ENCODE assay signal across 17 mouse cellular contexts in the genomic region with DNA sequence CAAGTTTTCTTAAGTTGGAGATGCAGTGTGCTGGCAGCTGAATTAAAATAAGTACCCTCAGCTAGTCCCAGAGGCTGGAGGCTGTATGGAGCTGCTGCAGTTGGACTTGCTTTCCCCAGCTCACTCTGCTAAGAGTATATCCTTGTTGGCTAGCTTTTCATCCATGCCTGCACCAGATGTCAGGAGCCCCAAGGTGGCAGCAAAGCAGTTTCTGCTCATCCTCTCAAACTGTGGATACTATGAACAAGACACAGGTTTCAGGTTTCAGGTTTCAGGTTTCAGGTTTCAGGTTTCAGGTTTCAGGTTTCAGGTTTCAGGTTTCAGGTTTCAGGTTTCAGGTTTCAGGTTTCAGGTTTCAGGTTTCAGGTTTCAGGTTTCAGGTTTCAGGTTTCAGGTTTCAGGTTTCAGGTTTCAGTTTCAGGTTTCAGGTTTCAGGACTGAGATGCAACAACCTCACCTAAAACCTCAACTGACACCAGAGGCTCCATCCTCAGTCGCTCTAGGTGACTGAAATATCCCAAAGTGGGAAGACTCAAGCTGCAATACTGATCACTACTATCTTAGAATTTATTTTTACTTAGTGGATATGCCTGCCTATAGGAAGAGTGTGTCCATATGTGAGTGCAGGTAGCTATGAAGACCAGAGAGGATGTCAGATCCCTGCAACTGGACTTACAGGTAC.
DNase-seq lines count a peak whose midpoint lies in the region; ATAC-seq and TF ChIP-seq lines count a peak whose summit lies in the region.
"Had no signal": no experiment of that assay in that cellular context is flagged by ENCODE, and none has a peak within 500 bp of the region (broad histone marks: within the 10 kb centered on the region; RNA-seq: fewer than 3 reads in every experiment).

No protein-coding gene starts in this region.

- intact Hi-C loops in gastrocnemius, adult 2 months (cut with DNase I) = no loop called here

- H3K9me3 ChIP-seq in neural tube, embryonic 11.5 days (ENCODE audit: control insufficient read depth, low read length) = no peaks in the 10 kb centered on the region
- H3K9me3 ChIP-seq in neural tube, embryonic 15.5 days (replicated peaks) = no peaks in the 10 kb centered on the region
- H3K9me3 ChIP-seq in midbrain, embryonic 14.5 days (ENCODE audit: control insufficient read depth, low read length) = no peaks in the 10 kb centered on the region
- no peaks in the 10 kb centered on the region for H3K9me3 ChIP-seq in liver, embryonic 11.5 days (ENCODE audit: control insufficient read depth, low read length)
- H3K9me3 ChIP-seq: embryonic facial prominence, embryonic 12.5 days; forebrain, embryonic 12.5 days; neural tube, embryonic 13.5 days had no signal

- no peak overlapping the region for H3K27ac ChIP-seq in gastrocnemius, adult 2 months
- H3K27ac ChIP-seq in neural tube, embryonic 11.5 days (ENCODE audit: low read depth, low read length) = no peak overlapping the region
- no peak overlapping the region for H3K27ac ChIP-seq in neural tube, embryonic 15.5 days (replicated peaks)
- no peak overlapping the region for H3K27ac ChIP-seq in cortical plate, adult 2 months (ENCODE audit: insufficient read depth, low read length)
- no peak overlapping the region for H3K27ac ChIP-seq in midbrain, embryonic 14.5 days (replicated peaks; ENCODE audit: low read depth, low read length)
- H3K27ac ChIP-seq in liver, embryonic 11.5 days (ENCODE audit: low read depth, low read length) = no peak overlapping the region
- H3K27ac ChIP-seq: embryonic facial prominence, embryonic 12.5 days; forebrain, embryonic 12.5 days; macrophage; neural tube, embryonic 13.5 days had no signal

- peak; percentile 9; the same call in 1 of the 2 replicates for TF ChIP-seq CTCF in gastrocnemius, adult 2 months (IDR thresholded peaks at IDR 0.05)
- TF ChIP-seq CTCF in cortical plate, adult 2 months (IDR thresholded peaks at IDR 0.05; ENCODE audit: extremely low read depth, insufficient read depth, low read length) = 0 out of 2 replicates have a peak, but pooled peaks have one; percentile 15

- H3K9ac ChIP-seq in neural tube, embryonic 11.5 days (ENCODE audit: low read length) = no peak overlapping the region
- no peak overlapping the region for H3K9ac ChIP-seq in neural tube, embryonic 15.5 days (replicated peaks)
- H3K9ac ChIP-seq in midbrain, embryonic 14.5 days (replicated peaks; ENCODE audit: low read length) = no peak overlapping the region
- H3K9ac ChIP-seq in liver, embryonic 11.5 days (ENCODE audit: low read depth, low read length) = no peak overlapping the region
- H3K9ac ChIP-seq: embryonic facial prominence, embryonic 12.5 days; forebrain, embryonic 12.5 days; neural tube, embryonic 13.5 days had no signal

- no peaks in the 10 kb centered on the region for H3K36me3 ChIP-seq in neural tube, embryonic 11.5 days (ENCODE audit: control insufficient read depth, insufficient read depth, low read length)
- H3K36me3 ChIP-seq in neural tube, embryonic 15.5 days = no peaks in the 10 kb centered on the region
- H3K36me3 ChIP-seq in midbrain, embryonic 14.5 days (ENCODE audit: control insufficient read depth, insufficient read depth, low read length) = no peaks in the 10 kb centered on the region
- H3K36me3 ChIP-seq in liver, embryonic 11.5 days (ENCODE audit: control insufficient read depth, insufficient read depth, low read length) = no peaks in the 10 kb centered on the region
- H3K36me3 ChIP-seq: embryonic facial prominence, embryonic 12.5 days; forebrain, embryonic 12.5 days; neural tube, embryonic 13.5 days had no signal

- WGBS in neural tube, embryonic 11.5 days = 88% methylated on average over 1 of the region's 1 CpGs
- 93% methylated on average over 1 of the region's 1 CpGs for WGBS in neural tube, embryonic 15.5 days
- WGBS in midbrain, embryonic 14.5 days = 96% methylated on average over 1 of the region's 1 CpGs
- 60% methylated on average over 1 of the region's 1 CpGs for WGBS in liver, embryonic 11.5 days

- H3K4me1 ChIP-seq in neural tube, embryonic 11.5 days (ENCODE audit: control insufficient read depth, insufficient read depth, low read length) = no peaks in the 10 kb centered on the region
- H3K4me1 ChIP-seq in neural tube, embryonic 15.5 days = peaks cover 6% of the 10 kb centered on the region
- H3K4me1 ChIP-seq in cortical plate, adult 2 months (ENCODE audit: control insufficient read depth, insufficient read depth, low read length) = no peaks in the 10 kb centered on the region
- H3K4me1 ChIP-seq in midbrain, embryonic 14.5 days (ENCODE audit: control insufficient read depth, insufficient read depth, low read length) = no peaks in the 10 kb centered on the region
- H3K4me1 ChIP-seq in liver, embryonic 11.5 days (replicated peaks; ENCODE audit: control insufficient read depth, insufficient read depth, low read length) = no peaks in the 10 kb centered on the region
- H3K4me1 ChIP-seq: embryonic facial prominence, embryonic 12.5 days; forebrain, embryonic 12.5 days had no signal

- no peak for ATAC-seq in neural tube, embryonic 11.5 days (ENCODE audit: insufficient read depth, low FRiP score, low TSS enrichment)
- no peak for ATAC-seq in neural tube, embryonic 15.5 days (ENCODE audit: low FRiP score)
- ATAC-seq in midbrain, embryonic 14.5 days (ENCODE audit: low FRiP score, low TSS enrichment) = no peak
- ATAC-seq in liver, embryonic 11.5 days (replicated peaks; ENCODE audit: low FRiP score) = no peak
- ATAC-seq: inflammation-experienced regulatory T-cells, adult 6 months; midbrain, embryonic 16.5 days had no signal

- no peak for DNase-seq in gastrocnemius, adult 2 months
- no peak for DNase-seq in gastrocnemius, adult 8-10 months (ENCODE audit: low spot score in 2 of 2)
- DNase-seq in neural tube, embryonic 11.5 days (ENCODE audit: low spot score) = peak; percentile 29
- DNase-seq in spleen, adult 12 weeks (ENCODE audit: low spot score) = no peak
- no peak for DNase-seq in midbrain, embryonic 14.5 days
- no peak for DNase-seq in liver, embryonic 11.5 days (ENCODE audit: low spot score)
- DNase-seq: gastrocnemius, postnatal 14 days; kidney, postnatal 36 days; lung, adult 2 months had no signal

- no peak for TF ChIP-seq POLR2A in cortical plate, adult 2 months (IDR thresholded peaks at IDR 0.05; ENCODE audit: extremely low read depth, insufficient read depth, low read length)

- no peak overlapping the region for H3K4me2 ChIP-seq in neural tube, embryonic 11.5 days (ENCODE audit: low read depth)
- no peak overlapping the region for H3K4me2 ChIP-seq in neural tube, embryonic 15.5 days
- no peak overlapping the region for H3K4me2 ChIP-seq in midbrain, embryonic 14.5 days (ENCODE audit: low read length)
- H3K4me2 ChIP-seq in liver, embryonic 11.5 days = no peak overlapping the region
- H3K4me2 ChIP-seq: embryonic facial prominence, embryonic 12.5 days; forebrain, embryonic 12.5 days; neural tube, embryonic 13.5 days had no signal

- no peaks in the 10 kb centered on the region for H3K27me3 ChIP-seq in neural tube, embryonic 11.5 days (ENCODE audit: control insufficient read depth, insufficient read depth, low read length)
- H3K27me3 ChIP-seq in neural tube, embryonic 15.5 days (replicated peaks) = no peaks in the 10 kb centered on the region
- H3K27me3 ChIP-seq in midbrain, embryonic 14.5 days (ENCODE audit: control insufficient read depth, insufficient read depth, low read length) = no peaks in the 10 kb centered on the region
- no peaks in the 10 kb centered on the region for H3K27me3 ChIP-seq in liver, embryonic 11.5 days (replicated peaks; ENCODE audit: control insufficient read depth, insufficient read depth, low read length)
- H3K27me3 ChIP-seq: embryonic facial prominence, embryonic 12.5 days; forebrain, embryonic 12.5 days; neural tube, embryonic 13.5 days had no signal

- H3K4me3 ChIP-seq in gastrocnemius, adult 2 months = no peak overlapping the region
- no peak overlapping the region for H3K4me3 ChIP-seq in neural tube, embryonic 11.5 days (ENCODE audit: low read depth, low read length)
- H3K4me3 ChIP-seq in neural tube, embryonic 15.5 days (replicated peaks) = no peak overlapping the region
- H3K4me3 ChIP-seq in cortical plate, adult 2 months (ENCODE audit: insufficient read depth, low read length) = no peak overlapping the region
- H3K4me3 ChIP-seq in midbrain, embryonic 14.5 days (replicated peaks; ENCODE audit: low read depth, low read length) = no peak overlapping the region
- no peak overlapping the region for H3K4me3 ChIP-seq in liver, embryonic 11.5 days (ENCODE audit: low read depth, low read length)
- H3K4me3 ChIP-seq: embryonic facial prominence, embryonic 12.5 days; forebrain, embryonic 12.5 days; neural tube, embryonic 13.5 days had no signal
